Comparison of ENCODE assay signal across 20 mouse cellular contexts in genomic region chr2:4895598-4895997, GRCm38 (mm10).
"Had no signal": no experiment of that assay in that cellular context is flagged by ENCODE, and none has a peak within 500 bp of the region (broad histone marks: within the 10 kb centered on the region; RNA-seq: fewer than 3 reads in every experiment).

No protein-coding gene starts in this region.

- H3K4me1 ChIP-seq: liver, embryonic 15.5 days; midbrain, embryonic 10.5 days; midbrain, embryonic 12.5 days; neural tube, embryonic 13.5 days; neural tube, embryonic 15.5 days; stomach, embryonic 15.5 days had no signal

- H3K9me3 ChIP-seq: liver, embryonic 15.5 days; midbrain, embryonic 10.5 days; midbrain, embryonic 12.5 days; neural tube, embryonic 13.5 days; neural tube, embryonic 15.5 days; stomach, embryonic 15.5 days had no signal

- H3K27ac ChIP-seq: liver, embryonic 15.5 days; midbrain, embryonic 10.5 days; midbrain, embryonic 12.5 days; neural tube, embryonic 13.5 days; neural tube, embryonic 15.5 days; stomach, embryonic 15.5 days; stomach, postnatal 0 days had no signal

- H3K4me2 ChIP-seq: liver, embryonic 15.5 days; lung, embryonic 14.5 days; midbrain, embryonic 12.5 days; neural tube, embryonic 13.5 days; neural tube, embryonic 15.5 days; stomach, embryonic 15.5 days had no signal

- H3K27me3 ChIP-seq: liver, embryonic 15.5 days; midbrain, embryonic 12.5 days; neural tube, embryonic 13.5 days; neural tube, embryonic 15.5 days; stomach, embryonic 15.5 days had no signal

- H3K9ac ChIP-seq: liver, embryonic 15.5 days; lung, embryonic 14.5 days; midbrain, embryonic 12.5 days; neural tube, embryonic 13.5 days; neural tube, embryonic 15.5 days; stomach, embryonic 15.5 days had no signal

- ATAC-seq: midbrain, embryonic 16.5 days had no signal

- DNase-seq: lung, adult 18-20 months; lung, embryonic 14.5 days; lung, postnatal 10 days; lung, postnatal 4 days; retina, postnatal 1 day; right cerebral cortex, adult 18-20 months; right cerebral cortex, postnatal 25 days; right cerebral cortex, postnatal 4 days; thymus, adult 2 months; thymus, postnatal 25 days; thymus, postnatal 4 days had no signal

- H3K4me3 ChIP-seq: liver, embryonic 15.5 days; midbrain, embryonic 10.5 days; midbrain, embryonic 12.5 days; myocyte; neural tube, embryonic 13.5 days; neural tube, embryonic 15.5 days; stomach, embryonic 15.5 days had no signal
